Mouse (Mus musculus): ENCODE results near the gene Fbxw4.

DNA sequence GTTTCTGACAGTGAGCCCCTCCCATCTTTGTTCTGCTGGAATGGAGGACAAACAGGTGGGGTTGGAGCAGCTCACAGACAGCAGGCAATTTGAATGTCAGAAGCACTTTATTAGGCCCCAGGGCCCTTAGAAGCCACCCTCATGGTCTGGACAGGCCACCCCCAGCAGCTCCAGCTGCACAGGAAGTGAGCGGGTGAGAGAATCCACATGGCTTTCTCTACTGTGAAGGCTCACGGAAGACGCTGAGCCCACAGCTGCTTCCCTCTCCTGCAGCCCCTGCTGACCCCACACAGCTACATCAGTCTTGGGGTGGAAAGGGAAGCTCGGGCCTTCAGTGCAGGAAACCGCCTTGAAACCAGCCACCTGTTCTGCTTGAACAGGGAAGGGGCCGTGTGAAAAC lies 107.9 kb downstream of the Fbxw4 start:
- TF ChIP-seq CTCF (IDR thresholded peaks at IDR 0.05; ENCODE audit: insufficient read depth, low read depth, low read length) (no peak), POLR2A (IDR thresholded peaks at IDR 0.05; ENCODE audit: insufficient read depth, low read depth, low read length) (no peak)
